Mouse (Mus musculus) limb, embryonic 11.5 days (tissue): ENCODE results near the gene Bspry. TPM values are rescaled to one million over a fixed set of nuclear protein-coding genes. Genes with fewer than 3 reads are reported as not detected.

Source experiments
- ATAC-seq: fragments of 200-750 bp; cut with Nextera tagmentation; 2 replicates; pipeline ENCODE4 v1.8.0; 2017; ENCODE audit warnings: low read depth; ENCODE audit not compliant: insufficient number of reproducible peaks, low FRiP score, low TSS enrichment
- DNase-seq: peaks from one replicate; pipeline ENCODE4 v3.0.0-alpha.2; 2015; ENCODE audit warnings: low spot score
- H3K27ac ChIP-seq: fragments of 300-500 bp; sonication (generic); replicated peaks from 2 replicates; pipeline ENCODE4 v1.5.1; 2014; ENCODE audit warnings: low read depth, mild to moderate bottlenecking, low read length
- H3K27me3 ChIP-seq: fragments of 300-500 bp; sonication (generic); 2 replicates; pipeline ENCODE4 v1.6.1; 2014; ENCODE audit warnings: mild to moderate bottlenecking, low read length, mixed read lengths; ENCODE audit not compliant: control insufficient read depth, insufficient read depth
- H3K36me3 ChIP-seq: fragments of 300-500 bp; sonication (generic); 2 replicates; pipeline ENCODE4 v1.6.1; 2014; ENCODE audit warnings: mild to moderate bottlenecking, low read length, moderate library complexity, mixed read lengths; ENCODE audit not compliant: control insufficient read depth, insufficient read depth
- H3K4me1 ChIP-seq: fragments of 300-500 bp; sonication (generic); 2 replicates; pipeline ENCODE4 v1.6.1; 2014; ENCODE audit warnings: low read length, mixed read lengths; ENCODE audit not compliant: control insufficient read depth, insufficient read depth
- H3K4me2 ChIP-seq: fragments of 300-500 bp; sonication (generic); 2 replicates; pipeline ENCODE4 v1.6.1; 2014; ENCODE audit warnings: low read depth, mild to moderate bottlenecking, moderate library complexity; ENCODE audit not compliant: severe bottlenecking
- H3K4me3 ChIP-seq: fragments of 300-500 bp; sonication (generic); 2 replicates; pipeline ENCODE4 v1.5.1; 2014; ENCODE audit warnings: low read depth, low read length
- H3K9ac ChIP-seq: fragments of 300-500 bp; sonication (generic); 2 replicates; pipeline ENCODE4 v1.6.1; 2014; ENCODE audit warnings: mild to moderate bottlenecking, low read length
- H3K9me3 ChIP-seq: fragments of 300-500 bp; sonication (generic); 2 replicates; pipeline ENCODE4 v1.6.1; 2016; ENCODE audit warnings: low read length; ENCODE audit not compliant: control insufficient read depth
- WGBS: fragments of 180-500 bp; shearing (Covaris S2); extraction: QIAGEN DNeasy Blood & Tissue Kit; methylation state at CpG from one replicate; pipeline ENCODE4 v1.1.7; 2014; 5-methylcytosine and 5-hydroxymethylcytosine counted together
- polyA plus RNA-seq: library from polyadenylated mRNA; unstranded; fragments of >200 nt; fragmentation: Nextera tagmentation; extraction: Ambion mirVana; gene quantifications from 2 replicates; pipeline ENCODE4 v1.2.1, GENCODE M21; 2014

Bspry gene
- polyA plus RNA-seq, 1 experiment from 2014 or later = 0.91 TPM

- H3K4me3 ChIP-seq = no peak overlapping the region
- no peaks in the 10 kb centered on the region for H3K27me3 ChIP-seq
- WGBS = 89% methylated on average over 7 of the region's 7 CpGs
- H3K9ac ChIP-seq = no peak overlapping the region
- no peaks in the 10 kb centered on the region for H3K9me3 ChIP-seq
- peaks cover 8% of the 10 kb centered on the region for H3K4me1 ChIP-seq
- DNase-seq (no peak), ATAC-seq (no peak)
- H3K27ac ChIP-seq = no peak overlapping the region
- no peak overlapping the region; the same call in 1 of the 2 replicates for H3K4me2 ChIP-seq
- peaks cover 23% of the 10 kb centered on the region for H3K36me3 ChIP-seq
Measured at GRCm38 (mm10) chr4:62514995-62515394, 35.1 kb downstream of the Bspry start.

DNA sequence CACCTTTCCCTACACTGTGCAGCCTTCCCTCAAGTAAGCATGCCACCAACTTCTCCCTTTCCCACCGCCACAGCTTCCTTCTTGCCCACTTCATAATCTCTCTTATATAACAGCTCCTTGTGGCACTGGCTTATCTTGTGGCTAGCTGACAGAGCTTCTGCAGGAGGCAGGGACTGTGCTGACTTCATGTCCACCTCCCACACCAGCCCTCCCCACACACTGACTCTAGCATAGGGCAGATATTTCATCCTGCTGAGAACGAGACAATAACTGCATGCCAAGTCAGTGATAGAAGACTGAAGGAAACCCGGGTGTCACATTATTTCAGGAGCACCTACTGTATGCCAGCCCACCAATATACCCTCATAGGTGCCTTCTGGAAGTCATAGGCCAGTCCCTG is 35.6 kb downstream of the Bspry start:
- H3K9ac ChIP-seq = no peak overlapping the region
- DNase-seq (no peak), ATAC-seq (no peak)
- no peak overlapping the region for H3K4me3 ChIP-seq
- no peak overlapping the region for H3K4me2 ChIP-seq
- H3K27ac ChIP-seq = no peak overlapping the region
- H3K4me1 ChIP-seq = peaks cover 8% of the 10 kb centered on the region
- H3K36me3 ChIP-seq = peaks cover 18% of the 10 kb centered on the region
- H3K9me3 ChIP-seq = no peaks in the 10 kb centered on the region
- H3K27me3 ChIP-seq = no peaks in the 10 kb centered on the region
- 92% methylated on average over 3 of the region's 3 CpGs for WGBS

GRCm38 (mm10) chr4:62516079-62516478 is 36.2 kb downstream of the Bspry start:
- WGBS = 32% methylated on average over 2 of the region's 2 CpGs
- Histone ChIP-seq H3K4me2 (no peak overlapping the region), H3K27me3 (no peaks in the 10 kb centered on the region), H3K4me3 (no peak overlapping the region), H3K36me3 (peaks cover 14% of the 10 kb centered on the region), H3K27ac (no peak overlapping the region; the same call in 1 of the 2 replicates), H3K4me1 (peaks cover 8% of the 10 kb centered on the region), H3K9me3 (no peaks in the 10 kb centered on the region), H3K9ac (no peak overlapping the region)
- DNase-seq = no peak
- ATAC-seq = no peak

- Histone ChIP-seq H3K9ac (no peak overlapping the region), H3K27me3 (no peaks in the 10 kb centered on the region), H3K4me3 (no peak overlapping the region), H3K27ac (no peak overlapping the region), H3K4me2 (no peak overlapping the region), H3K36me3 (peaks cover 12% of the 10 kb centered on the region), H3K9me3 (no peaks in the 10 kb centered on the region), H3K4me1 (peaks cover 8% of the 10 kb centered on the region)
- whole genome bisulfite sequencing = 88% methylated on average over 1 of the region's 1 CpGs
- no peak for ATAC-seq
- no peak for DNase-seq
Measured at GRCm38 (mm10) chr4:62516579-62516978, 36.7 kb downstream of the Bspry start.

DNA sequence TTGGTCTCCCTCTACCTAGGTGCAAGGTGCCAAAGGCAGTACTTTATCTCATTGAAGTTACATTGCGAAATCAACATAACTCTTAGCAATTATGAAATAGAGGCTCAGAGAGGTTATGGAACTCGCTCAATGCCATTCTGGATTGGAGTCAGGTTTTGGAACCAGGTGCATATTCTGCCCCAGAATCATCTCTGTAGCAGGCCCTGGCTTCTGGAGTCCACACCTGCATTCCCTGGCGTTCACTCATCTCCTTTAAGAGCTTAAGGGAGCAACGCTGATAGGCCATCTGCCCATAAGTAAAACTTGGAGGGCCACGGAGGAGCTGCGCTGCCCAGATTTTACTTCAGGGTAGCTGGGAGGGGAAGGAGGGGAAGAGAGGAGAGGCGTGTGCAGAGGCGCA is 37.2 kb downstream of the Bspry start:
- H3K4me1 ChIP-seq = peaks cover 8% of the 10 kb centered on the region
- no peak overlapping the region for H3K9ac ChIP-seq
- DNase-seq = no peak
- no peak overlapping the region for H3K27ac ChIP-seq
- H3K36me3 ChIP-seq = peaks cover 9% of the 10 kb centered on the region
- no peaks in the 10 kb centered on the region for H3K9me3 ChIP-seq
- H3K4me2 ChIP-seq = no peak overlapping the region
- no peak overlapping the region for H3K4me3 ChIP-seq
- ATAC-seq = no peak
- WGBS = 94% methylated on average over 8 of the region's 8 CpGs
- no peaks in the 10 kb centered on the region for H3K27me3 ChIP-seq

DNA sequence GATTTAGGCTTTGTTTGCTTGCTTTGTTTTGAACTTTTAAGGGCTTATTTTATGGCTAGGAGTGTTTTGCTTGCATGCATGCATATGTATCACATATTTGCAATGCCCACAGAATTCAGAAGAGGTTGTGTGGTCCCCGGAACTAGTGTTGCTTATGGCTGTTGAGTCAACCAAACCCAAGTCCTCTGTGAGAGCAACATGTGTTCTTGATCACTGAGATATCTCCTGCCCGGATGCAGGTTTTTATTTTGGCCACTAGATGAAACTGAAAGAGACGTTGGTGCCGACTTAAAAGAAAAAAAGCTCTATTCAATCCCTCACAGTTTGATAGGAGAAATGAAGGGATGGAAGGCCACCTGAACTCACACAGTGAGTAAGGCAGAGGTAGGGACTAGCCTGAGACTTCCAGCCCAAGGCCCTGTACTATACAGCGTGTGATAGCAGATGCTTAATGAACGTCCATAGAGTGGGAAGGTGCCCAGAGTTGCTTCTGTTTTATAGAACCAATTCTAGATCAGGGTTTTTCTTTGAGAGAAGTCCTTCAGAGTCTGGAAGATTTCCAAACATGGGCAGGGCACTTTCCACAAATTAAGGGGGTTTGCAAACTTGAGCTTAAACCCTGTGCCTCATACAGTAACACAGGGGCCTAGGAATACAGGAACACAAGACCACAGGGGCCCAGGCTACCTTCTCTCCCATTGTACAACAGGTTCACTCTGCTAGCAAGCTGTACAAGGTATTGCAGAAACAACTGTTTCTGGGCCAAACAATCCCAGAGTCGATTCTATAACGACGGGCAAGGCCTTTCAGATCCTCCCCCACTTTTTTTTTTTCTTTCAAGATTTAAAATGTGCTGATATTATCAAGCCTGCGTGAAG is 37.9 kb downstream of the Bspry start:
- no peak overlapping the region for H3K9ac ChIP-seq
- no peak overlapping the region for H3K4me2 ChIP-seq
- H3K27ac ChIP-seq = no peak overlapping the region
- DNase-seq = no peak
- peaks cover 8% of the 10 kb centered on the region for H3K4me1 ChIP-seq
- H3K27me3 ChIP-seq = no peaks in the 10 kb centered on the region
- WGBS = 76% methylated on average over 10 of the region's 10 CpGs
- peaks cover 4% of the 10 kb centered on the region; the same call in 1 of the 2 replicates for H3K36me3 ChIP-seq
- H3K4me3 ChIP-seq = no peak overlapping the region
- ATAC-seq = no peak
- no peaks in the 10 kb centered on the region for H3K9me3 ChIP-seq

DNA sequence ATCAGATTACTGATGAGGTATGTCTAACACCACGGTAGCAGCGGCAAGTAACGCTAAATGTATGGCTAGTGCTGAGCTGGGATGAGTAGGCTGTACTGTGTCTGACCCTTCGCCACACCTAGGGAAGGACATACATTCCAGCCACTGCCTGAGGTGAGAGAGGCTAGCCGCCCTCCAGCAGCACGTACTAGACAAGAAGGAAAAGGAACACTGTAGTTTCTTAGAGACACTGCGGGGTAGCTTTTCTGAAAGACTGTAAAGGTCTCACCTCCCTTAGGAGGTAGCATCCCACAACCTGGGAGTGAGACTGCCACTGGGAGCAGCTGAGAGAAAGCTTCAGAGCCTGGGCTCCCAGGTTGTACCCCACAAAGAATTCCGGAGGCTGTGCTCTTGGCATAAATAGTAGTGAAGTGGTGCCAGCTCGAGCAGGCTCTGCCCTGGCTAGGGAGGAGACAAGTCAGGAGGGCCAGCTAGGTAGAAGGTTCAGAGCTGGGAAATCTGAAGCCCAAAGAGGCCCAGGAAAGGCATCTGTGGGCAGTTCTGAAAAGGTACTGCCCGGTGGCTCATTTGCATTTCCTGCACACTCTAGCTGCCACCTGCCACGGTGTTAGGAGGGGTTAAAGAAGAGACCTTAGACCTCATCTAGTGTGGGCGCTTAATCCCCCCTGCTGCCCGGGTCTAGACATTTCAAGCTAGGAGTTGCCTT is 38.7 kb downstream of the Bspry start:
- no peak overlapping the region for H3K27ac ChIP-seq
- H3K9me3 ChIP-seq = no peaks in the 10 kb centered on the region
- H3K27me3 ChIP-seq = no peaks in the 10 kb centered on the region
- WGBS = 46% methylated on average over 13 of the region's 13 CpGs
- ATAC-seq = no peak
- H3K4me3 ChIP-seq = peak overlapping the region; percentile 64
- H3K36me3 ChIP-seq = peaks cover 2% of the 10 kb centered on the region; the same call in 1 of the 2 replicates
- peaks cover 8% of the 10 kb centered on the region for H3K4me1 ChIP-seq
- DNase-seq = no peak
- peak overlapping the region; percentile 67 for H3K4me2 ChIP-seq
- H3K9ac ChIP-seq = peak overlapping the region; percentile 64

DNA sequence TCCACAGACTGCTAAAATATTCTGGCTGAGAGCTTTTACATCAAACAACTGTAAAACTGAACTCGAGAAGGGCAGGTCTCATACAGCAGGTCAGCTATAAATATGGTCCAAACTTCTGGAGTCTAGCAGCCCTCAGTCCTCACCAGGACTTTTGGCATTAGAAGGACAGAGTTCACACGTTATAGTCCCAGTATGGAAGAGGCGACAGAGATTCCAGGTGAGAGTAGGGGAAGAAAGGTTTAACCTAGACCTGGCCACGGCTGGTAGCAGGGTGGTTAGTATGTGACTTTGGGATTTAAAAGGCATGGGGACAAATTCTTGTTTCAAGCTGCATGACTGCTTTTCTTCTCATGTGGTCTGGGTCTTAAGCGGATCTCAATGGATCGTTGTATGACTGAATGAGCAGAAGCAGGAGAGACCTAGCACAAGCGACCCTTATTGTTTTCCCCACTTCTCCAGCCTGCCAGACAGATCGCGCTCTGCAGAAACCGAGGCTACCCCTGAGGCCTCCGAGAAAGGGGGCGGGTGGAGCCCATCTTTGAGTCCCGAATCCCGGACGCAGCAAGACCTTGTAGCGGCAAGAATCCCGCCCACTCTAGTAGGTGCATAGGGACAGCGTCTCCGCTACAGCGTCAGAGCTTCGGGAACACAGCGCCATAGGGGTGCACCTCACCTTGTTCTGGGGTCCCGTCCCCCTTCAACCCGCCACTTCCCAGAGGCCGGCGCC is 39.4 kb downstream of the Bspry start:
- Histone ChIP-seq H3K9me3 (no peaks in the 10 kb centered on the region), H3K9ac (peak overlapping the region; percentile 64), H3K36me3 (peaks cover 2% of the 10 kb centered on the region; the same call in 1 of the 2 replicates), H3K4me1 (peaks cover 15% of the 10 kb centered on the region), H3K27me3 (no peaks in the 10 kb centered on the region), H3K4me3 (peak overlapping the region; percentile 64), H3K4me2 (peak overlapping the region; percentile 67), H3K27ac (peak overlapping the region; percentile 60)
- 2% methylated on average over 26 of the region's 26 CpGs for WGBS
- ATAC-seq (no peak; the same call in none of the 2 replicates), DNase-seq (no peak)
